Mouse (Mus musculus) Muller cell, postnatal 12 days (primary cell): ENCODE measurements around the gene Gm49322.

ENCODE experiments used
- DNase-seq: peaks from one replicate; pipeline ENCODE4 v3.0.0-alpha.2; 2015; ENCODE audit errors: inconsistent ontology term

The Gm49322 gene

GRCm38 (mm10) chr10:80654866-80655265, 49.0 kb downstream of the Gm49322 start:
- DNase-seq, result no peak

DNA sequence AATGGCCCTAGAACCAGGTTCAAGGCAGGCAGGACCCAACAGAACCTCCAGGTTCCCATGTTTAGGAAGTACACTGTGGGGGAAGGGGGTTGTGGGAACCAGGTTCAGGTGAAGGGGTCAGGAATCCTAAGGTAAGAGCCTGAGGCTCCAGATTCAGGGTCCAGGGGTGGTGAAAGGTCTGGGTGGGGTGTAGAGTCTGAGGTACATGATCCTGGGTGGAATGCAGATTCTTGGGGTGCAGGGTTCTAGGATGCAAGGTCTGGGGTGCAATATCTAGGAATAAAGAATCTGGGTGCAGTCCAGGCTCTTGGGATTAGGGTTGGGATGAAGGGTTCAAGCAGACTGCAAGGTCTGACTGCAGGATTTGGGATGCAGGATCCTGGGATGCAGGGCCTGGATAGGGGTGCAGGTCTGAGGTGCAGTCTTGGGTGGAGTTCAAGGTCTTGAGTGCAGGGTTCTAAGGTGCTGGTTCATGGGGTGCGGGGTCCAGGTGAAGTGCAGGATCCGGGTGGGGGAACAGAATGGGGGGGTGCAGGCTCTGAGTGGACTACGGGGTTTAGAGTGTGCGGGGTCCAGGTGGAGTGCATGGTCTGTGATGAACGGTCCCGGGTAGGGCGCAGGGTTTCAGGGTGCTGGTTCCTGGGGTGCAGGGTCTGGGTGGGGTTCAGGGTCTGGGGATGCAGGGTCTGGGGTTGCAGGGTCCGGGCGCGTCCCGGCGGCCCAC, 49.7 kb downstream of the Gm49322 start:
- DNase-seq, result no peak

GRCm38 (mm10) chr10:80656130-80656862, 50.5 kb downstream of the Gm49322 start:
- peak; percentile 100 for DNase-seq

DNA sequence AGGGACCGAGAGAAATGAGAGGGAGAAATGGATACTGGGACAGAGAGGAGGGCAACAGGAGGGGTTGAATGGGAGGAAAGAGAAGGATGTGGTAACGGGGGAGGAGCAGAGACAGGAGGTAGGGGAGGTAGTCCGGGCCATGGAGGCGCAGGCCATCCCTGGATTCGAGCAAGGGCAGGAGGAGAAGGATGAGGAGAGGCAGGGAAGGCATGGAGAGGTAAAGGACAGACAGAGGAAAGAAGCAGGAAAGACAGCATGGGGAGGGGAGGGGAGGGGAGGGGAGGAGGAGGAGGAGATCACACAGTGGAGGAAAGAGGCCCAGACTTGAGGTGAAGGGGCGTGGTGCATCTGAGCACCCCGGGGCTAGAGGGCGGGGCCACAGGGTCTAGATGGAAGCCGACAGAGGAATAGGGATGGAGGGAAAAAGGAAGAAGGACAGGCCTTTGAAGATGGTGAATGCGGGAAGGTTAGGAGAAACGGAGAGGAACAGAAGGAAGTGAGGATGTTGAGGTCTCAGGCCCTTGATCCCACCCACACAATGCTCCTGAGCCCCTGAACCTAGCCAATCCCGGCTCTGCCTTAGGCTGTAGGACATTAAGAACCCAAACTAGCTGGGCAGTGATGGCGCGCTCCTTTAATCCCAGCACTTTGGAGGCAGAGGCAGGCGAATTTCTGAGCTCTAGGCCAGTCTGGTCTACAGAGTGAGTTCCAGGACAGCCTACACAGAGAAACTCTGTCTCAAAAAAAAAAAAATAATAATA, 51.2 kb downstream of the Gm49322 start, which contains the start of gene Btbd2:
TSS of gene Btbd2 (minus strand) at position 209 of the 761 bp plus-strand sequence.
- DNase-seq, result no peak

DNA sequence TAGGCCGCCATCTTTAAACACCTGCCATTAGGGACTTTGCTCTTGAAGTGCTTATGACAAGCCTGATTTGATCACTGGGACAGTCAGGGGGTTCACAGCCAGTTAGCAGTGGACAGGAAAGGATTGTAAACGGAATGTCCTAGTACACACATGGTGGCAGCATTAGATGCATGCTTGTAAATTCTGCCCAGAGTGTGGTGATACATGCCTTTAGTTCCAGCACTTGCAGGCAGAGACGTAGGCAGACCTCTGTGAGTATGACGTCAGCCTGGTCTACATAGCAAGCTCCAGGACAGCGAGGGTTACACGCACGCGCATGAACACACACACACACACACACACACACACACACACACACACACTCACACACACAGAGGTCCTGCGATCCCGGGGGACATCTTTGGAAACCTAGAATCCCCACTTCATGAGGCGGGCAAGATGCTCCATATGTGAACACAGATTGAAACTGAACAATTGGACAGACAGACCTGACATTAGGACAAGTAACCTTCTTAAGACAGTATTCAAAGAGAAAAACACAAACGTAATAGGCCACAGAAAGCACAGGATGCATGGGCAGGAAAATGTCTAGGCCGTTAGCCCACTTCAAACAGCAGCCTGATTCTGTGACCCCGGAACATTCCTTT, 52.5 kb downstream of the Gm49322 start:
- DNase-seq, result no peak

DNA sequence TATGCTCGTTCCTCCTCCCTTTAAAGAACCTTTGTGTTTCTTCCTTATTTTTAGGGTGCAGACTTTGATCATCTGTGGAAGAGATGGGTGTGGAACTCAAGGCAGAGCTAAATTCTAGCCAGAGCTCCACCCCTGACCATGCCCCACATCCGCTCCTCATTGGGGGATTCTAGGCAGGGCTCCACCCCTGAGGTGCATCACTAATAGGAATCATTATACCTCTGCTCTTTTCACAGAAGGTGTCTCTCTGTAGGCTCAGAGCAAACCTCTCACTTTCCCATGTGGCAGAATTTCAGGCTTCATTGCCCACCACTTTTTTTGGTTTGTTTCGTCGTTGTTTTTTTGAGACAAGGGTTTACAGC, 53.0 kb downstream of the Gm49322 start:
- no peak for DNase-seq

- no peak for DNase-seq
These were observed 53.4 kb downstream of the Gm49322 start for GRCm38 (mm10) chr10:80659213-80659612.

GRCm38 (mm10) chr10:80661149-80661548, 55.3 kb downstream of the Gm49322 start:
- no peak for DNase-seq

DNA sequence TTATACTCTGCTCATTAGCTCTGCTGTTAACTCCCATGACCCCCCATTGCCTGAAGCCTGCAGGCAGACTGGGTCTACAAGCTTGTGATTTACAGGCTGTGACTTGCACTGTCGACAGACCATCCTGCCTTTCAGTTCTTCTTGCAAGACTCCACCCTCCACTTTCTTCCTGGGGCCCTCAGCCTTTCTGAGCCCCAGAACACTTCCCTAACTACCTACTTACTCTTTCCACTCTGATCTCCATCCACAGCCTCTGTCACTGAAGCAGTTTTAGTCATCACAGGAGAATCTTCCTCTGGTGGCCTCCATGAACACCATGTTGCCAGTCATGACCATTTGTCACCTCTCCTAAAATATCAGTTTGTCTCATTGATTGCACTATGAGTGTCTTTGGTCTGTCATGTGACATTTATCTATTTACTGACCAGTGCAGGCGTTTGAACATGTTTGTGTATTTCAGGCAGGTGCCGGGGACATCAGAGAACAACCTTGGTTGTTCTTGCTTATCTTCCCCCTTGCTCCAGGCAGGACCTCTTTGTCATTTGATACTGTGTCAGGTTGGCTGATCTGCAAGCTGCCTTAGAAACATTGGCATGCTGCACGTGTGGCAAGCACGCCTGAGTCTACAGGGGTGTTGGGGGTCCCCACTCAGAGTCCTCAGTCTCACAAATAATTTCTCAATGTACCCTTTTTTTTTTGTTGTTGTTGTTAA, 57.8 kb downstream of the Gm49322 start:
- no peak for DNase-seq

DNA sequence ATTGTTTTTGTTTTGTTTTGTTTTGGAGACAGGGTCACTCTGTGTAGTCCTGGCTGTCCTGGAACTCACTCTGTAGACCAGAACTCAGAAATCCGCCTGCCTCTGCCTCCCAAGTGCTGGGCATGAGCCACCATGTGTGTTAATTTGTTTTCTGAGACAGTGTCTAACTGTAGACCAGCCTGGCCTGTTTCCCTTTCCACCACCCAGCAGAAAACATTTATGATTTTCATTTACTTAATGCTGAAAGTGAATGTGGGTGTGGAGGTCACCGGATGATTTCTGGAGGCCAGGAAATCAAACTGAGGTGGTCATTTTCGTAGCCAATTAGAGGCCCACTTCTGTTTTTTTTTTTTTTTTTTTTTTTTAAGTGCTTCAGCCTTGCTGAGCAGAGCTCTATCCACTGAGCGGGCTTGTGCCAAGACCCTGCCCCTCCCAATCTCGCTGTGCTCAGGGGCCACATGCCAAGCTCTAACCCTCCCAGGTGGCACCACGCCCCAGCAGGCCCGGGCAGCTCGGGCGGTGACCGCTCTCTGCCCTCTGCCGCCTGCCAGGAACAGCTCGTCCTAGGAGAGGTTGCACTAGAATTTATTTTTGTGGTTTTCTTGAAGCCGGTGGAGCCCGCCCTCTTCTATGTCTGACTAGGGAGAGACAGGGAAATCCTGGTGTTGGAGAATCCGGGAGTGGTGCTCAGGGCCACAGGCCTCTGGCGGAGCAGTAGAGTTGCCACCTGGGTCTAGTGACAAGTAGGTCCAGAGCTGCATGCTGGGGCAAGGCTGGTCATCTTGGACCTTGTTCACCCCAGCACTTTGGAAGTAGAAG, 58.6 kb downstream of the Gm49322 start:
- peak; percentile 87 for DNase-seq

- DNase-seq, result peak; percentile 78
These were observed 59.2 kb downstream of the Gm49322 start for GRCm38 (mm10) chr10:80665016-80665380.
